Mouse (Mus musculus): ENCODE measurements around the gene Brca1. TPM values are rescaled to one million over a fixed set of nuclear protein-coding genes. Genes with fewer than 3 reads are reported as not detected.

Brca1 gene
- polyA plus RNA-seq, 1 experiment from 2014 or later = 14.1 TPM

GRCm38 (mm10) chr11:101582054-101583035 is 30.6 kb upstream of the Brca1 start, which contains the start of gene Tmem106a:
TSS of gene Tmem106a (plus strand) at chr11:101582242.
- no peaks in the 10 kb centered on the region for H3K9me3 ChIP-seq (ENCODE audit: control insufficient read depth, low read length)
- WGBS = 16% methylated on average over 30 of the region's 31 CpGs
- peak within 1 kb of the TSS; percentile 73 for H3K9ac ChIP-seq (ENCODE audit: low read length)
- peak; percentile 89 for ATAC-seq (ENCODE audit: low read depth)
- H3K4me2 ChIP-seq (ENCODE audit: low read depth, low read length) = peak within 1 kb of the TSS; percentile 71
- H3K27me3 ChIP-seq (ENCODE audit: control insufficient read depth, insufficient read depth, low read depth, low read length) = no peaks in the 10 kb centered on the region
- H3K4me3 ChIP-seq (ENCODE audit: low read length) = peak within 1 kb of the TSS; percentile 54
- H3K4me1 ChIP-seq (replicated peaks; ENCODE audit: control insufficient read depth, insufficient read depth, low read length) = peaks cover 4% of the 10 kb centered on the region; the same call in 1 of the 2 replicates
- peaks cover 14% of the 10 kb centered on the region for H3K36me3 ChIP-seq (ENCODE audit: control insufficient read depth, insufficient read depth, low read length)
- H3K27ac ChIP-seq (ENCODE audit: low read length) = no peak within 1 kb of the TSS

GRCm38 (mm10) chr11:101581081-101581764 is 29.5 kb upstream of the Brca1 start:
- WGBS = 59% methylated on average over 6 of the region's 6 CpGs
- H3K27ac ChIP-seq (ENCODE audit: low read length) = no peak overlapping the region
- no peak for ATAC-seq (ENCODE audit: low read depth)

GRCm38 (mm10) chr11:101576116-101576515 is 24.4 kb upstream of the Brca1 start:
- H3K27me3 ChIP-seq (ENCODE audit: control insufficient read depth, insufficient read depth, low read depth, low read length) = no peaks in the 10 kb centered on the region
- H3K36me3 ChIP-seq (ENCODE audit: control insufficient read depth, insufficient read depth, low read length) = peaks cover 63% of the 10 kb centered on the region
- H3K4me3 ChIP-seq (ENCODE audit: low read length) = no peak overlapping the region
- H3K4me1 ChIP-seq (replicated peaks; ENCODE audit: control insufficient read depth, insufficient read depth, low read length) = no peaks in the 10 kb centered on the region
- ATAC-seq (ENCODE audit: low read depth) = no peak
- no peaks in the 10 kb centered on the region for H3K9me3 ChIP-seq (ENCODE audit: control insufficient read depth, low read length)
- H3K9ac ChIP-seq (ENCODE audit: low read length) = no peak overlapping the region
- no peak overlapping the region for H3K4me2 ChIP-seq (ENCODE audit: low read depth, low read length)
- 75% methylated on average over 6 of the region's 6 CpGs for WGBS
- no peak overlapping the region for H3K27ac ChIP-seq (ENCODE audit: low read length)

More at GRCm38 (mm10) chr11:101581081-101581764, 29.5 kb upstream of the Brca1 start:
- Histone ChIP-seq H3K9ac (ENCODE audit: low read length) (no peak overlapping the region), H3K27me3 (ENCODE audit: control insufficient read depth, insufficient read depth, low read depth, low read length) (no peaks in the 10 kb centered on the region), H3K9me3 (ENCODE audit: control insufficient read depth, low read length) (no peaks in the 10 kb centered on the region), H3K4me2 (ENCODE audit: low read depth, low read length) (no peak overlapping the region), H3K4me3 (ENCODE audit: low read length) (no peak overlapping the region), H3K36me3 (ENCODE audit: control insufficient read depth, insufficient read depth, low read length) (peaks cover 25% of the 10 kb centered on the region), H3K4me1 (replicated peaks; ENCODE audit: control insufficient read depth, insufficient read depth, low read length) (peaks cover 4% of the 10 kb centered on the region; the same call in 1 of the 2 replicates)

- no peak for ATAC-seq (ENCODE audit: low read depth)
- no peak overlapping the region for H3K4me2 ChIP-seq (ENCODE audit: low read depth, low read length)
Observed at GRCm38 (mm10) chr11:101568421-101568820, 16.7 kb upstream of the Brca1 start.

GRCm38 (mm10) chr11:101562391-101562790 is 10.6 kb upstream of the Brca1 start:
- Histone ChIP-seq H3K9ac (ENCODE audit: low read length) (no peak overlapping the region), H3K4me3 (ENCODE audit: low read length) (no peak overlapping the region), H3K4me1 (replicated peaks; ENCODE audit: control insufficient read depth, insufficient read depth, low read length) (no peaks in the 10 kb centered on the region), H3K27me3 (ENCODE audit: control insufficient read depth, insufficient read depth, low read depth, low read length) (no peaks in the 10 kb centered on the region), H3K9me3 (ENCODE audit: control insufficient read depth, low read length) (no peaks in the 10 kb centered on the region), H3K36me3 (ENCODE audit: control insufficient read depth, insufficient read depth, low read length) (peaks cover 34% of the 10 kb centered on the region), H3K4me2 (ENCODE audit: low read depth, low read length) (no peak overlapping the region), H3K27ac (ENCODE audit: low read length) (no peak overlapping the region)
- WGBS = 36% methylated on average over 5 of the region's 5 CpGs
- ATAC-seq (ENCODE audit: low read depth) = no peak

More at GRCm38 (mm10) chr11:101568421-101568820, 16.7 kb upstream of the Brca1 start:
- Histone ChIP-seq H3K4me1 (replicated peaks; ENCODE audit: control insufficient read depth, insufficient read depth, low read length) (no peaks in the 10 kb centered on the region), H3K27me3 (ENCODE audit: control insufficient read depth, insufficient read depth, low read depth, low read length) (no peaks in the 10 kb centered on the region), H3K9ac (ENCODE audit: low read length) (no peak overlapping the region), H3K36me3 (ENCODE audit: control insufficient read depth, insufficient read depth, low read length) (peaks cover 68% of the 10 kb centered on the region), H3K4me3 (ENCODE audit: low read length) (no peak overlapping the region), H3K9me3 (ENCODE audit: control insufficient read depth, low read length) (no peaks in the 10 kb centered on the region), H3K27ac (ENCODE audit: low read length) (no peak overlapping the region)
- 80% methylated on average over 3 of the region's 3 CpGs for WGBS

GRCm38 (mm10) chr11:101556954-101557353 is 5.2 kb upstream of the Brca1 start:
- Histone ChIP-seq H3K9ac (ENCODE audit: low read length) (no peak overlapping the region), H3K27me3 (ENCODE audit: control insufficient read depth, insufficient read depth, low read depth, low read length) (no peaks in the 10 kb centered on the region), H3K4me1 (replicated peaks; ENCODE audit: control insufficient read depth, insufficient read depth, low read length) (peaks cover 12% of the 10 kb centered on the region), H3K4me2 (ENCODE audit: low read depth, low read length) (no peak overlapping the region), H3K36me3 (ENCODE audit: control insufficient read depth, insufficient read depth, low read length) (peaks cover 13% of the 10 kb centered on the region), H3K4me3 (ENCODE audit: low read length) (no peak overlapping the region), H3K27ac (ENCODE audit: low read length) (no peak overlapping the region), H3K9me3 (ENCODE audit: control insufficient read depth, low read length) (no peaks in the 10 kb centered on the region)
- ATAC-seq (ENCODE audit: low read depth) = no peak
- 38% methylated on average over 2 of the region's 2 CpGs for WGBS

GRCm38 (mm10) chr11:101556541-101556940 is 4.8 kb upstream of the Brca1 start:
- H3K27me3 ChIP-seq (ENCODE audit: control insufficient read depth, insufficient read depth, low read depth, low read length) = no peaks in the 10 kb centered on the region
- H3K4me2 ChIP-seq (ENCODE audit: low read depth, low read length) = no peak overlapping the region
- peaks cover 13% of the 10 kb centered on the region for H3K36me3 ChIP-seq (ENCODE audit: control insufficient read depth, insufficient read depth, low read length)
- no peak overlapping the region for H3K27ac ChIP-seq (ENCODE audit: low read length)
- peaks cover 12% of the 10 kb centered on the region for H3K4me1 ChIP-seq (replicated peaks; ENCODE audit: control insufficient read depth, insufficient read depth, low read length)
- H3K9ac ChIP-seq (ENCODE audit: low read length) = no peak overlapping the region
- WGBS = 91% methylated on average over 7 of the region's 7 CpGs
- no peak for ATAC-seq (ENCODE audit: low read depth)
- H3K4me3 ChIP-seq (ENCODE audit: low read length) = no peak overlapping the region
- H3K9me3 ChIP-seq (ENCODE audit: control insufficient read depth, low read length) = no peaks in the 10 kb centered on the region

GRCm38 (mm10) chr11:101553354-101553930 is 1.7 kb upstream of the Brca1 start:
- ATAC-seq (ENCODE audit: low read depth) = no peak
- H3K9me3 ChIP-seq (ENCODE audit: control insufficient read depth, low read length) = no peaks in the 10 kb centered on the region
- H3K36me3 ChIP-seq (ENCODE audit: control insufficient read depth, insufficient read depth, low read length) = peaks cover 13% of the 10 kb centered on the region
- H3K27ac ChIP-seq (ENCODE audit: low read length) = peak overlapping the region; percentile 92
- H3K4me1 ChIP-seq (replicated peaks; ENCODE audit: control insufficient read depth, insufficient read depth, low read length) = peaks cover 16% of the 10 kb centered on the region
- no peaks in the 10 kb centered on the region for H3K27me3 ChIP-seq (ENCODE audit: control insufficient read depth, insufficient read depth, low read depth, low read length)
- H3K9ac ChIP-seq (ENCODE audit: low read length) = peak overlapping the region; percentile 90
- H3K4me3 ChIP-seq (ENCODE audit: low read length) = peak overlapping the region; percentile 87
- WGBS = 9% methylated on average over 8 of the region's 8 CpGs
- H3K4me2 ChIP-seq (ENCODE audit: low read depth, low read length) = peak overlapping the region; percentile 87

Data from lung, embryonic 16.5 days (tissue).